9 mouse cellular contexts compared by ENCODE assay signal in genomic region chr4:102226700-102227099, GRCm38 (mm10).
A peak's percentile ranks its signal among the peaks of the same experiment; 100 is the strongest.
DNase-seq lines count a peak whose midpoint lies in the region; ATAC-seq lines count a peak whose summit lies in the region.
"Had no signal": no experiment of that assay in that cellular context is flagged by ENCODE, and none has a peak within 500 bp of the region (broad histone marks: within the 10 kb centered on the region; RNA-seq: fewer than 3 reads in every experiment).

No protein-coding gene starts in this region.

- H3K4me3 ChIP-seq in neural tube, embryonic 15.5 days (replicated peaks), result no peak overlapping the region
- H3K4me3 ChIP-seq: neural tube, embryonic 12.5 days had no signal

- no peak for ATAC-seq in neural tube, embryonic 15.5 days (ENCODE audit: low FRiP score)

- H3K36me3 ChIP-seq in neural tube, embryonic 15.5 days, result no peaks in the 10 kb centered on the region
- H3K36me3 ChIP-seq: neural tube, embryonic 12.5 days had no signal

- peak; percentile 8 for DNase-seq in gastrocnemius, postnatal 10 days
- DNase-seq in gastrocnemius, adult 8-10 months (ENCODE audit: low spot score in 2 of 2), result no peak
- DNase-seq in neural tube, embryonic 10.5 days (ENCODE audit: extremely low spot score, low spot score), result peak; percentile 18
- DNase-seq in c-Kit-positive CD71-positive TER-119-positive erythroid progenitor cells, embryonic 14.5 days (ENCODE audit: low spot score), result peak; percentile 14
- peak; percentile 49 to 77 for DNase-seq in left cerebral cortex, postnatal 14 days (ENCODE audit: low spot score in 2 of 2)
- peak; percentile 37 for DNase-seq in retina, postnatal 7 days (ENCODE audit: low read depth, low spot score)
- no peak for DNase-seq in right cerebral cortex, postnatal 25 days

- H3K27ac ChIP-seq in neural tube, embryonic 15.5 days (replicated peaks), result no peak overlapping the region
- H3K27ac ChIP-seq: neural tube, embryonic 12.5 days had no signal

- intact Hi-C loops in left cerebral cortex, postnatal 14 days (cut with DNase I), result loop anchor here (2.0 to 5.0 kb wide), 2 partner anchors 91 to 254 kb away; no protein-coding TSS in a partner anchor

- peaks cover 5% of the 10 kb centered on the region for H3K4me1 ChIP-seq in neural tube, embryonic 15.5 days
- H3K4me1 ChIP-seq: neural tube, embryonic 12.5 days had no signal

- H3K27me3 ChIP-seq in neural tube, embryonic 15.5 days (replicated peaks), result no peaks in the 10 kb centered on the region
- H3K27me3 ChIP-seq: neural tube, embryonic 12.5 days had no signal

- no peaks in the 10 kb centered on the region for H3K9me3 ChIP-seq in neural tube, embryonic 15.5 days (replicated peaks)
- H3K9me3 ChIP-seq: neural tube, embryonic 12.5 days had no signal

- no peak overlapping the region for H3K9ac ChIP-seq in neural tube, embryonic 15.5 days (replicated peaks)
- H3K9ac ChIP-seq: neural tube, embryonic 12.5 days had no signal

- no peak overlapping the region for H3K4me2 ChIP-seq in neural tube, embryonic 15.5 days
- H3K4me2 ChIP-seq: neural tube, embryonic 12.5 days had no signal

Comparison
In these comparisons a context has a peak if more than half of its experiments do, and no peak if none do; other contexts are left out.
1. DNase-seq: peak in gastrocnemius, postnatal 10 days (single experiment), neural tube, embryonic 10.5 days (single experiment), c-Kit-positive CD71-positive TER-119-positive erythroid progenitor cells, embryonic 14.5 days (single experiment), left cerebral cortex, postnatal 14 days (2 of 2) and retina, postnatal 7 days (single experiment); none in gastrocnemius, adult 8-10 months (0 of 2) and right cerebral cortex, postnatal 25 days (single experiment).